Mouse (Mus musculus): ENCODE measurements around the gene Limk2.

Limk2 gene

DNA sequence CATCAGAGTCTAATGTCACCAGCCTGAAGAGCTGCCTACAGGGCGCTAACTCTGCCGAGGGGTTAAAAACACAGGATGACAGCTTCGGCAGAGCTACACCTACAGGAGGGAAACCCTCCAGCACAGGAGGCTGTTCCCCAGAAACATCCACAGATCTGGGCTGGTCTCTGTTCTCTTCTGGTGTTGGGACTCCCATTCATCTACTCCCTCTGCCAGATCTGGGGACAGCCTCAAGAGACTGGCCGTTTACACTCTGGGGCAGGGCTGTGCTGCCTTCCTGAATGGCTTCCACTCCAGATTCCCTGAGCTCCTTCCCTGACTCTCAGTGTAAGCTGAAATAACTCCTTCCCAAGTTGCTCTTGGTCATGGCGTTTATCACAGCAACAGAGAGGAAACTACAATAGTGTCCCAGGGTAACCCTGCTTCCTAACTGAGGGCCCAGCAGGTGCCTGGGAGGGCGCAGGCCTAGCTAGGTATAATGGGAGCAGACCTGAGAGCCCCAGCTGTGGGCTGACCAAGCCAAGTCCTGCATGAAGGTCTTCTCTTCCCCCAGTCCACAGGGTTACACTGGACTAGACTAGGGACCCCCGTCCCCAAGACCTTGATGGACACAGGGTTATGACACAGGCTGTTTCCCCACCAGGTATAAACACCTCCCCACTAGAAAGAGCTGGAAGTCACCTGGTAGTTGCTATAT is 37.2 kb downstream of the Limk2 start:
- DNase-seq (ENCODE audit: low read depth, low spot score), result no peak

DNA sequence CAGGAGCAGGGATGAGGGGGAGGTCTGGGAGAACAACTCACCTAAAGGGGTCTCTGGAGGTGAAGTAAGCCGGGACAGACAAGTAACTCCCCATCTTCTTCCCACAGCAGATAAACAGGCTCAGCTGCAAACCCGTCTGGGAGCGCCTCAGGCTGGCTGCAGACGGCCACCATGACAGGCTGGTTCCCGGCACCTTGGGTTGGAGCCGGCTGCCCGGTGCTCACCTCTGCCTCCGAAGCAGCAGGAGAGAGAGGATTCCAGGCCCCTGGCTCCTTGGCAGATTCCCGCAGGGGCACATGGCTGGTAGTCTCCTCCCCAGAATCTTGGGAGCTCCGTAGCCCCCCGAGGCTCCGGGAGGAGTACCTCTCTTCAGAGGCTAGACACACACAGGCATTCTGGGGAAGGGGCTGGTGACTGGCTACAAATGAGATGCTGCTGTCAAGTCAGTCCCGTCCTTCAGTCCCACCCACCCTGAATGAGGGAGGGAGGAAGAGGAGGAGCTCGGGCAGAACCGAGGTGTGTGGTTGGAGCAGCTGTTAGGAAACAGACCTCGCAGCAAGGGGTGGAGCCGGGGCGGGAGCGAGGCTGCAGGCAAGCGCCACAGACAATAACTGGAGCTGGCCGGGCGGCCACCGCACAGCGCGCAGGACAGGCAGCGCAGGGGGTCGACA is 37.9 kb downstream of the Limk2 start:
- peak; percentile 72 for DNase-seq (ENCODE audit: low read depth, low spot score)

DNA sequence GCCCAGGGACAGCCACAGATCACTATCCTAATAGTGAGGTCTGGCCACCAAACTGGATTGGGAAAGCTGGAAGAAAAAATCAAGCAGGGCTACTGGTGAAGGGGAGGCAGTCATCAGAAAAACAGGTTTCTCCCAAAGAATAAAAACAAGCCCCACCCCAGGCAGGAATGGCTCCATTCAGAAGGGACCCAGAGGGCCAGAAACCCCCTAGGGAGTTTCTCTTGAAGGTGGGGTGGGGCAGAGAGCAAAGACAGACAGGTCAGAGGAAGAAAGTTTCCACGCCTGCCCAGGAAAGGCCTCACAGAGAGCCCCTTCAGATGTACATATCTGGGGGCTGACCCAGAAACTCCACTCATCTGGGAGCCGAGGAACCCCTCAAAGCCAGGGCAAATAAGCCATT is 38.8 kb downstream of the Limk2 start:
- no peak for DNase-seq (ENCODE audit: low read depth, low spot score)

DNA sequence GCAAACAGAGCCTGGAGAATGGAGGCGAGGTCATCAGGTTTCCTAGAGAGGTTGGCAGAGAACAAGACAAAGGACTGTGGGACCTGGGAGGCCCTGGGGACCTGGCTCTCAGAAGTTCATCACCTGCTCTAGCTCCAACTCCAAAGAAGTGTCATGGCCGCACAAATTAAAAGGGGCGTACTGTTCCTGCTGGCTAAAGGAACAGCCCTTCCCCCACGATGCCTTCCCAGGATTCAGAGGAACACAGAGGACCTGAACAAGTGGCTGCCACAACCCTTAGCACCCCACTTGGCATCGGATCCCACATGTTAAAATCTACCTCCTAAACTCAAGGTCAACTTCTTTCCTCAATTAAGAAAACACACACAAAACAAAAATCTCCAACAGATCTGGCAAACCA is 39.5 kb downstream of the Limk2 start:
- no peak for DNase-seq (ENCODE audit: low read depth, low spot score)

DNA sequence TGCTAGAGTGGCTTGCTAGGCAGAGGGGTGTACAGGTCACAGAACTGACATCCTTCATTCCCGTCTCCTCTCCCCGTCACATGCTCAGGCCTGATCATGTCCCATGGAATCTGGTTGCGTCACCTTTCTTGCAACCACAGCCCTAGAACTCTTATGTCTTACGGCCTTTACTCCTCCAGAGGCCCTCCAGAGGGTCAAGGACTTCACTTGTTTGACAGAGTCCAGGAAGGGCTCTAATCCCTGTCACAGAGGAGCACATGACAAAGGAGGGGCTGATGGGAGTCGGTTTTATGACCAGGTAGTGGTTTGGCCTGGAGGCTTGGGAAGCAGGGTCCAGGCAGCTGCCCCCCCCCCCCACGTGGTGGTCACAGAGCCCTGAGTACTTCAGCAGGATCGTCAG is 40.0 kb downstream of the Limk2 start:
- no peak for DNase-seq (ENCODE audit: low read depth, low spot score)

DNA sequence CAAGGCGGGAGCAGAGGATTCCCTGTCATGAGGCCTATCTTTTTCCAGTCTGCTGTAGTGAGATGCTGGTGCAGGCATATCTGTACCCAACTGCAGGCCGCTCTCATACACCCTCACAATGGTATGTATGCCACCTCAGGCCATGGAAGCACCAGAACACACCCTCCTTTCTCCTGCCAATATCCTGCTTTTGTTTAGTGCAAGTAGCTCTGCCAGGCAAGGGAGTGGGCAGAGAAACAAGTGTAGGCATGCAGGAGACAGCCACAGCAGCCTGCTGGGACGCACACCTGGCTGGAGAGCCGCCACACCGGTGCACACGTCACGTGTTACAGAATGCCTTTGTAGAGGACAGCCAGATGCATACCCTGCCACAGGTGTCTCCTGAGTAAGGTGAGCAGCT is 42.6 kb downstream of the Limk2 start:
- no peak for DNase-seq (ENCODE audit: low read depth, low spot score)

DNA sequence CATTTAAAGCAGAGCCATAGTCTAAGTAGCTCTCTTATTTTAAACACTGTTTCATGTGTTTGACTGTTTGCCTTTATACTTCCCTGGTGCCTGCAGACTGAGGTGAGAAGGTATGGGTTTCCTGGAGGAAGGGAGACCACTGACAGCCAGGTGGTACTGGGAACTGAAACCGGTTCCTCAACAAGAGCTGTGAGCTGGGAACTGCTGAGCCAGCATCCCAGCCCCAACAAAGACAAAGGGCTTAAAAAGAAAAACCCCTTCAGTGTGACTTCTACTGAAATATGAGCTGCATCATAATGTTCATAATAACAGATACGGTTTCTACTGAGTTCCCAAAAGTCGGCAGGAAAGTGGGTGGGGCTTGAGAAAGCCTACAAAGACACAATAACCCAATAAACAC is 46.1 kb downstream of the Limk2 start:
- no peak for DNase-seq (ENCODE audit: low read depth, low spot score)

DNA sequence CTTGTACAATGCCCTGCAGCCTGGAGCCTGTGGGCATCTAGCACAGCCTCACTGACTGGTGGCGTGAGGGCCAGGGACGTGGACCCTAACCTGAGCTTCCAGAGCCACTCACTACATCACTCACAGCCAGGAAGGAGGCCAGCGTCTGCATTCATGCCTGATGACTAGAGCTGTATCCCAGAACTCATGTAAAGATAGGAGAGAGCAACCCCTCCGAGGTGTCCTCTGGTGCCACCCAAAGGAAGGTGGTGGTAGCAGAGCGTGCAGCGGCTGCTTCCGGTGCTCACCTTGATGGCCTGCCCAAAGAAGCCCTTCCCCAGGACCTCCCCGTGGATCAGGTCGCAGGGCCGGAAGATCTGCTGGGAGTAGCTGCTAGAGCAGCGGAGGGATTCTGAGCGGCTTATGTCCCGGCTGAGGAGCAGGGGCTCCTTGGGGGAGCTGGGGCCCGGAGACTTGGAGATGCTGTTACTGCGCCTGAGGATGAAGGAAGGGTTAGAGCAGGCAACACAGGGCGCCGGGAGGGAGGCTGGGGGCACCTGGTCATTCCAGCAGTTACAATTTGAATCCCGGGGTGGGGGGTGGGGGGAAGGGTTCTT is 55.9 kb downstream of the Limk2 start:
- DNase-seq (ENCODE audit: low read depth, low spot score), result no peak

DNA sequence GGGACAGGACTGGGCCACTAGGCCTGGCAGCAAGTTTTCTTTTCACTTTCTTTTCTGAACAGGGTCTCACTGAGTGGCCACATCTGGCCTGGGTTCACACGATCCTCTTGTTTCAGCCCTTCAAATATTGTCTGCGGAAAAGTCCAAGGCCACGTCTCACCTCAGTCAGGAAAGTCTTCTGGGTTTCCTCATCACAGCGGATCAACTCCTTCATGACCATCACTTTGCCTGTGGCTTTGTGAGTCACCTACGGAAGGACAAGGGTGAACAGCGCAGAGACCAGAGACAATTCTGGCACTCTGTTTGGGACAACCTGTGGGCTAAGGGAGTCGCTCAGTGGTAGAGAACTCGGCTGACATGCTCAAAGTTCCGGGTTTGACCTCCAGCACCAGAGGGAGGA is 56.9 kb downstream of the Limk2 start:
- DNase-seq (ENCODE audit: low read depth, low spot score), result no peak

DNA sequence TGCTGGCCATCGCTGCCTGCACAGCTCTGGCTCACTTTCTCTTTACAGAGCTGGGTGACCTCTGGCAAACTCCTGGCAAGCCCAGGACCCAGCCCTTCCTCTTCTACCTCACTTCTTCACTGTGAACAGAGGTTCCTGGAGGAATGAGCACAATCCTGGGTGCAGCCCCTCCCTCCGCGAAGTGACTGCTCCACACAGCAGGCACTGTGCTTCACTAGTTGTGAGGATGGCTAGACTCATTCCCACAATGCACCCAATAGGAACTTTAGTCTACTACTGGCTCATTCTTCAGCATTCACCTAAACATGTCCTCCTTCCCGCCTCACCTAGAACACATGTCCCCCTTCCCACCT is 59.7 kb downstream of the Limk2 start:
- DNase-seq (ENCODE audit: low read depth, low spot score), result no peak

DNA sequence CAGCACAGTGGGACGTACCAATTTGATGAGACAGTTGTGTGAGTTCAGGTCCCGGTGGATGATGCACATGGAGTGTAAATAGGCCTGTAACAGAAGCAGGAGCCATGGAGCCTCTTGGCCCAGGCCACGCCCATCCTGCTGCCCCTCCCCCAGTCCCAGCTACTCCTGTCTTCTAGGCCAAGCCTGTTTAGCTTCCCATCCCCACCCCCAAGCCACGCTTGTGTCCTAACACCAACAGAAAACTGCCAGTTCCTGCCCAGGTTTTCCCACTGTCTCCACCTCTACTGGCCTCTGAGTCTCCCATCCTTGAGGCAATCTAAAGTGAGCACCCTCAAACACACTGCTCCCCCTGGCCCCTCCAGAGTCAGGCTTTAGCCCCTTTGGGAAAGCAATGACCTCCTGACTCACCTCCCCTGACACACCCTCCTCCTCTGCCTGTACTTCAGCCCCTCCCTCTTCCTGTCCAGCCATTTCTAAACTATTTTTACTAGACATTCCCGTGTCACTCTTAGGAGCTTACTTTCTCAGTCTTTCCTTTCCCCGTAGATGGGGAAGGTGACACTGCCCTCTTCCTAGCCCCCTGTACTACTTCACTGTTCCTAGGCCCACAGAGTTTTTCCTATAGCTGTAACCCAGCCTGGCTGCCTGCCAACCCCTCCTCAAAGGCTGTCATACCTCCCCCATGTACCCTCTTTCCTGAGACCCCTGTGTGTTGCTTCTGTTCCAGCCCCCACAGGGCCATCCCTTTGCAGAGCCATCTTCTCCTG is 60.2 kb downstream of the Limk2 start:
- DNase-seq (ENCODE audit: low read depth, low spot score), result no peak

DNA sequence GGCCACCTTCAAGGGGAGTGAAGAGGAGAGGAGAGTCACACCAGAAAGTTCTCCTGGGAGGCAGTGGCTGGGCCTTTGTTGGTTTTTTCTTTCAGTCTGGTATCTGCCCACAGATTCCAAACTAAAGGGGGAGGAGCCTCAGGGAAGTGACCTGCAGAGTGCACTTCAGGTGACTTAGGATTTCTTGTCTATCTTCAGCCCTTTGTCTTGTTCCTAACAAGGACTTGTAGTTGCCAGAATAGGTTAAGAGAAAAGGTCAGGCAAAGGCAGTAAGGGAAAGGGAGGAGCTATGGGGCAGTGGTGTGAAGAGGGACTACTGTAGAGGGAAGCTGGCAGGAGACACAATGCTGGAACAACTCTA is 61.2 kb downstream of the Limk2 start:
- no peak for DNase-seq (ENCODE audit: low read depth, low spot score)

DNA sequence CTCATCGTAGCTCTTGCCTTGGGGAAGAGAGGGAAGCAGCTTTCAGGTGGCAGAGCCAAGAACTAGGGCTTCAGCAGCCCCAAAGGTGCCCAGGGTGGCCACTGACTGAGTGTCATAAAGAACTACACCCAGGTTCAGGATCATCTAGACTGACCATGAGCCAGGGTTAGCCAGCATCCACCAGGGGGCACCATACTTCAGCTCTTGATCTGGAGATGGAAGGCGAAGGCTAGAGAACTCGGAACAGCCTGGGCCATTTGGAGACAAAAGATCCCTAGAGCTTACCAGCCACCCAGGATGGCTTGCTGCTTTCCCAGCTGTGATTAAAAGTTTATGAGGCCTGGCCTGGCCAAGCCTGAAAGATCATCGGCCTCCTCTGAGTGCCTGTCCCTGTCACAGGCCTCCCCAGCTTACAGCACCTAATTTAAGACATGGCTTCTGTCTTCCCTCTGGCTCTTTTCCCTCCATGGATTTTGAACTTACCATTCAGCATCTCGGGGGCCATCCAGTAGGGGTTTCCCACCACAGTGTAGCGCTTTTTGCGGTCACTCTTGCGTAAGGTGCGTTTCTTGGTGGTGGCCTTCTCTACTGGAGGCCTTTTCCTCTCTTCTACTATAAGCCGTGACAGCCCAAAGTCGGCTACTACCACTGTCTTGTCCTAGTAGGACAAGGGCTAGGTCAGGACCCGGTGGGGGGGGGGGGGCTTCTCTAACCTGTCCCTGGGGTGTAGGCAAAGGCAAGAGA is 61.7 kb downstream of the Limk2 start:
- DNase-seq (ENCODE audit: low read depth, low spot score), result peak; percentile 77

DNA sequence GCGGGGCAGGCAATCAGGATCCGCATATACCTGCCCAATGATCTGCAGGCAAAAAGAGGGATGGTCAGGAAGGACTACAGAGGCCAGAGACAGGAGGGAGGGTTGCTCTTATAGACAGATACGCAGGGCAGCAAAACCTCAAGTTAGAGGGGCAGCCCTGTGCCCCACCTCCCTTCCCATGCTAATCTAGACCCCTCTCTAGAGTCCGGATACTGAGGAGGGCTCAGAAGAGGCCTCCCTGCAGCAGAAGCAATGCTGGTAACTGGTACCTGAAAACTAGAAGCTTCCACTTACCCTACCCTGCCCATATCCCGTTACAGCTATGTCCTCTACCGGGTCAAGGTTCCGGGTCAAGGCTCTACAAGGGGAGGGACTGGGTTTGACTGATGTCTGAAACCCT is 62.6 kb downstream of the Limk2 start:
- DNase-seq (ENCODE audit: low read depth, low spot score), result no peak

DNA sequence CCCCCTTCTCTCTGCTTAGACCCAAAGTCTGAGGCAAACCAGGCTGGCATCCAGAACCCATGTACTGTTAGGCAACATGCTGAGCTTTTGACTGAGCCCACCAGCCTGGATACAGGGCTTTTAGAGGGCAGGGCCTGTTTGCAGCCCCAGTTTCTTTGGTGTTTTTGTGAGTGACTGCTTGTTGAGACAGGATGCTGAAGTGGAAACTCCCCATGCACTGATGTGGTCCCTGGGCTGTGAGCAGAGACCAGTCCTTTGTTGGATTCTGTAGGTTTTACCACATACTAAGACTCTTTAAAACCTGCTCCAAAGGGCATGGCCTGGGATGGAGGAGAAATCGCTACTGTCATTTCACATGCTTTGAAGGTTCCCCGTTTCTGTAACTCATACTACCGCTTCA is 64.1 kb downstream of the Limk2 start:
- no peak for DNase-seq (ENCODE audit: low read depth, low spot score)

DNA sequence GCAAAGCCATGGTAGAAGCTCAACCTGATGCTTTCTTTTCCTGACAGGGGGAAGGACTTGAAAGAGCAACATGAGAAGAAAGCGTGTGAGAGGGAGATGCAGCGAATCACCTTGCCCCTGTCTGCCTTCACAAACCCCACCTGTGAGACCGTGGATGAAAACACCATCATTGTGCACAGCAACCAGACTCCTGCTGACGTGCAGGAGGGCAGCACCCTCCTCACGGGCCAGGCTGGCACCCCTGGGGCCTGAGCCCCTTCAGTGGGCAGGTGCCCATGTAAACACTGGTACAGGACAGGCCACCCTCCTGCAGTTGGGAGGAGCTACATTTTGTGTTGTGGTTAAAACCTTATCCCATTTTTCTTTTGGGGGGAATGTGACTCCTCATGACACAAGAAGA is 67.5 kb downstream of the Limk2 start:
- no peak for DNase-seq (ENCODE audit: low read depth, low spot score)

DNA sequence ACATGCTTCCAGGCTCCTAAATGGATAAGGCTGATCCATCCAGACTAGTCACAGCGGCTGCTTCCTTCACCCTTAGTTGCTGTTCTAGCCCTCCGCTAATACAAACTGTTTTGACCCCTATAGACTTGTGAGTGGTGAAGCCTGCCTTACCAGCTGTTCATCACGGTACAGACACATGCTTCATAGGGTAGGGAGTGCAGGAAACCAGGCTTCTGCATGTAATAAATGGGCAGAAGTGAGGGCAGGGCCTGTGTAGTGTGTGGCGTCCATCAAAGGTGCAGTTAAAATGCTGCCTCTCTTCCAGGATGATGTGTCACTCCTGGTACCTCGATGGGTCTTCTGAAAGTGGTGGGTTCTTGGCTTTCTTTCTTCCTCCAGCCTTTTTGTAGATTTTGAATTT is 71.0 kb downstream of the Limk2 start:
- DNase-seq (ENCODE audit: low read depth, low spot score), result no peak

DNA sequence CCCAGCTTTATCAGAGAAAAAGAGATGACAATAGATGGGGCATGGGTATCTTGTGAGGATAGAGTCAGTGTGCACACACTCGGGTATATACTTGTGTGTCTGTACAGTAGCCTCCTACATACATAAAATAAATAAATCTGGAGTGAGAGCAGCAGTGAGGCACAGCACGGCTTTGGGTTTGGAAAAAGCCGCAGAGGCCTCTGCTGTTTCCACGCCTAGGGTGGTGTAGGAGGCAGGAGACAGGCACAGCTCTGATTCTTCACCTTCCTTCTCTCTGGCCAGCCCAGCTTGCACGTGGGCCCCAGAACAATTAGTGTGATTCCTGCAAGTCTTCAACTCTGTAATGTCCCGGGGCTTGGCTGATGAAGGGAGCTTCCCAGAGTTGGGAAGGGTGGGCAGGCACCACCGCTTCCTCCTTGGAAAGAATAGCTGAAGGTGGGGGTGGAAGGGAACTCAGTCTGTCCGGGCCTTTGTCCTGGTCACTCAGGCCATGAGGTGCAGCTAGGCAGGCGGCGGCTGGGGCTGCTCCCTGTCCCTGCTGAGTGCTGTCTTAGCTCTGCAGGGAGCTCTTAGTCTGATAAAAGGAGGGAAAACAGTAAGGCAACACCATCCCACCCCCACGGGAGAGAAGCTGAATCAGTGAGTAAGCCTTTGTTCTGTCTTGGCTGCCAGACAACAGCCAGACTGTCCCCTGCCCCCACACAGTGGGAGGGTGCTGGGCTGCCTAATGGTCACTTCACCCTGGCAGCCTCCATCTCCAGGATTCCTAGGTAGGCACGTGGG is 71.6 kb downstream of the Limk2 start:
- no peak for DNase-seq (ENCODE audit: low read depth, low spot score)

DNA sequence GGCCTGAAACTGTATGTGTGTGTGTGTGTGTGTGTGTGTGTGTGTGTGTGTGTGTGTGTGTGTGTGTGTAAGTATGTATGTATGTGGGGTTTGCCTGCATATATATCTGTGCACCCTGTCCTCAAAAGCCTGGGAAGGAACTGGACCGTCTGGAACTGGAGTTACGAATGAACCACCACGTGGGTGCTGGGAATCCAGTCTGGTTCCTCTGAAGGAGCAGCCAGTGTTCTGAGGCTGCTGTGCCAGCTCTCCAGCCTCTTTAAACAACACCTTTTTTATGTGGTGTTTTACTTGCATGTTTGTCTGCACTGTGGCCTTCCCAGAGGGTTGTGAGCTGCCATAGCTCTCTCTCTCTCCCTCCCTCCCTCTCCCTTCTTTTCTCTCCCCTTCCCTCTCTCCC is 72.4 kb downstream of the Limk2 start:
- DNase-seq (ENCODE audit: low read depth, low spot score), result no peak

DNA sequence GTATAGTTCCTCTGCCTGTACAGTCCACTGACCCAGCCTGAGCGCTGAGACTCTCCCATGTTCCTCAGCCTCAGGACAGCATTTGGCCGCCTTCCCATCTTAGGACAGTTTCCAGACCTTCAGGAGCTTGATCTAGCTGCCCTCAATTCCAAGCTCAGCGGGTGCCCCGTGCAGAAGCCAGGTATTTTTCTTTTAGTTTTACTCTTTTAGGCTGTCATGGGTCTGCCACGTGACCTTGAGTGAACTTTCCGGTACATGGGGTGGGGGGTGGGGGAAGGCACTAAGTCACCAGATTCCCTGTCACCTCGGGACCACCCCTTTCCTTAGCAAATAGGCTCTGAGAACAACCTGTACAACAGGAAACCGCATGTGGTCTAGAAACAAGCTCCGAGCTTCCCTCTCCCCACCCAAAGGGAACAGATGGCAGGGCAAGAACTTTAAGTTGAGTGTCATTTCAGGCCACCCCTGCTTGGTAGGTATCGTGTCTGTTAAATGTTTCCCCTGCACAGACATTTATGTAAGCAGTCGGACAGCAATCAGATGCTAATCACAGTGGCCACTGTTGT is 73.3 kb downstream of the Limk2 start:
- DNase-seq (ENCODE audit: low read depth, low spot score), result peak; percentile 69

Measured in skeletal muscle tissue, adult 2 months (tissue).